Mouse (Mus musculus) megakaryocyte progenitor cell, adult 5-6 weeks (primary cell): ENCODE measurements around the gene Etfa. TPM values are rescaled to one million over a fixed set of nuclear protein-coding genes. Genes with fewer than 3 reads are reported as not detected.
A peak's percentile ranks its signal among the peaks of the same experiment; 100 is the strongest.

Experiments used
- ATAC-seq: replicated peaks from 2 replicates; pipeline ENCODE4 v1.8.0; 2016; ENCODE audit warnings: mild to moderate bottlenecking, moderate TSS enrichment, inconsistent platforms; ENCODE audit not compliant: poor library complexity
- total RNA-seq, 2 experiments: library from RNA; stranded (forward) in 1 of 2; stranded (reverse) in 1 of 2; fragments of 157-497, 149-512 nt in 1 of 2; fragments of 200-1000 nt in 1 of 2; gene quantifications; 2 replicates each; pipeline versions ENCODE4 v1.2.3 to v1.2.4; 2015 to 2017

Etfa gene
- total RNA-seq (2015) = 151 and 155 TPM in 2 replicates
- 58.1 and 83.2 TPM in 2 replicates for total RNA-seq (2017)

DNA sequence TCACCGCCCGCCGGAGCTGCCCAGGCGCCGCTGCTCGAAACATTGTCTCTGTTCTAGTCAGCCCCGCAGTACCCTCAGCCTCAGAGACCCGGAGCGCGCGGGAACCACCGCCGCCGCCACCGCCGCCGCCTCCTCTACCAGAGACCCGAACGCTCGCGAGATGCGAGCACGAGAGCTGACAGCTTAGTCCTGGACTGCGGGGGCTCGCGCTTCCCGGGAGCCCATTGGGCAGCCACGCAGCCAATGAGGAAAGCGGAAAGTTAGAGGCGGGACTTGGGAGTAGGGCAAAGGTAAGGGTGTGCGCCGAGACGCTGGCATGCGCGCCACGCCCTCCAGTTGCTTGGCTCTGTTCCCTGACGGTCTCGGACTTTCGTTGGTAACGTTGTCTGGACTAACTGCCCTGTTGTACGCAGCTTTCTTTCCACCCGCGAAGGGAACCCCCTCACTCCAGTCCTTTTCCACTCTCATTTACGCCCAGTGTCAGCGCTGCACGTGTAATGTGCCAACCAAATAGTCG is at the start of gene Etfa:
Gene Etfa, minus strand, starts transcription at position 217 of the 517 bp plus-strand sequence.
- ATAC-seq = peak; percentile 98

DNA sequence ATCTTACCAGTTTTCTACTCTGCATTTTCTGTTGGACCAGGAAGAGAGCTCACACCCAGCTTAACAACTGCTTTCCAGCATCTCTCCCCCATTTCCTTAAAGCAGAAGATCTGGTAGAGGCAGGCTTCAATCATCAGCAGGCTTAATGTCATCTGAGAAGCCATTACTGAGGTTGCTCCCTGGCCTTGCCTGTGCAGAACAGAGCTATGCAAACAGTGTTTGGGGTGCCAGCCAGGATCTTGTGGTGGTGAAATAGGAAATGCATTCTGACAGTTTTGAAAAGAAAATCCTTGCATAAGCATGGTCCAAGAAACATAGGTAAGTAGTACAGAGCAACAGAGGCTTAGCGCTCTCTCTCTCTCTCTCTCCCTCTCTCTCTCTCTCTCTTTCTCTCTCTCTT is 48.9 kb upstream of the Etfa start:
- no peak for ATAC-seq

DNA sequence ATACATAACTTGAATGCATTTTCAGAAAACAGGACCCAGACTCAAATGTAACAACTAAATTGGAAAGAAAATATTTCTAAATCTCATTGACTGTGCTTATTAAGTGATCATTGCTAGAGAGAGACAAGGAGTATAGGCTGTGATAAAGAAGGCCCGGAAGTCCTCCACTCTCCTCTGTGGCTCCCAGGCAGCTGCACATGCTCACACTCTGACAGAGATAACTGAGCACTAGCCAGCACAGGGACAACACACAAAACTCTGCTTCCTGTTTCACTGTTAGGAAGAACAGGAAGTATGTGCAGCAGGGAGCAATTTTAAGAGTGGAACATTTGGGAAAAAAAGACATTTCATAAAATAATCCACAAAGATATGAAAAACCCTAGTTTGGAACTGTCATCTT is 42.9 kb upstream of the Etfa start:
- ATAC-seq = no peak

DNA sequence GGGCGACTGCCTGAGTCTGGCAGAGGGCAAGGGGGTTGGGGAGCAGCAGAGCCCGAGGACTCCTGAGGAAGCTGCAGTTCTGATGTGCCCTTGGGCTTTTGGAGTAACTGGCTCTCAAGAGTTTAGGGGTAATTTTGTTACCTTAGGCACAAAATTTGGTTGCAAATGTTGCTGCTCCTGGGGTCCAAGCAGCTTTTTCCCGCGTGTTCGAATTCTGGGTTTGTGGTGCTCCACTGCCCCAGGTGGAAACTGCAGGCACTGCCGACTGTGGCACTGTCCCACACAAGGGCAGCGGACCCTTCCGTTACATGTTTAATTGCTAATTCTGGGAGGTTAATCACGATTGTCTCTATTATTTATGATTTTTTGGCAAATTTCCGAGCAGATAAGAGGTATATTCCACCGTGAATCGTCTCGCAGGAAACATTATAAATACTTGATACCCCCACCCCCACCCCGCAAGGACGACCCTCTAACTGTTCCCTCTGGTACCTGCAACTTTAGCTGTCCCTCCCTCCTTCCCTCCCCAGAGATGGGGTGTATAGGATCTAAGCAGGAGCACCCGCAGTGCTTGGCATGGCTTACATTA is 37.4 kb upstream of the Etfa start:
- no peak; the same call in 1 of the 2 replicates for ATAC-seq

DNA sequence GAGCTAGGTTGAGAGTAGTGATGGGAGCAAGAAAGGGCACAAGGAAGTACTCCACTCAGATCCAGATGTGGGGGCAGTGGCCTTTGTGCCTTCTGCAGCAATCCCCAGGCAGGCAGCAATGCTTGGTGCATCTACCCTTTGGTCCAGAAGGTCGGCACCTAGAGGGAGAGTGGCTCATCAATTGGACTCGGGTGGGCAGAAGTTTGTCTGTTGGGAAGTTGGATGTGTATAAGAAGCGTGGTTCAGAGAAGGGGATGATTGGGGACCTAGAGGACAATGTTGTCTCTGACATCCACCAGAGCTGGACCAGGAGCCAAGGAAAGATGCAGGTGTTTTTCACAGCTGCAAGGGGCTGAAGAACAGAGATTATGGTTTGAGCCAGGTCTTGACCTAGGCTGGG is 36.8 kb upstream of the Etfa start:
- no peak for ATAC-seq

DNA sequence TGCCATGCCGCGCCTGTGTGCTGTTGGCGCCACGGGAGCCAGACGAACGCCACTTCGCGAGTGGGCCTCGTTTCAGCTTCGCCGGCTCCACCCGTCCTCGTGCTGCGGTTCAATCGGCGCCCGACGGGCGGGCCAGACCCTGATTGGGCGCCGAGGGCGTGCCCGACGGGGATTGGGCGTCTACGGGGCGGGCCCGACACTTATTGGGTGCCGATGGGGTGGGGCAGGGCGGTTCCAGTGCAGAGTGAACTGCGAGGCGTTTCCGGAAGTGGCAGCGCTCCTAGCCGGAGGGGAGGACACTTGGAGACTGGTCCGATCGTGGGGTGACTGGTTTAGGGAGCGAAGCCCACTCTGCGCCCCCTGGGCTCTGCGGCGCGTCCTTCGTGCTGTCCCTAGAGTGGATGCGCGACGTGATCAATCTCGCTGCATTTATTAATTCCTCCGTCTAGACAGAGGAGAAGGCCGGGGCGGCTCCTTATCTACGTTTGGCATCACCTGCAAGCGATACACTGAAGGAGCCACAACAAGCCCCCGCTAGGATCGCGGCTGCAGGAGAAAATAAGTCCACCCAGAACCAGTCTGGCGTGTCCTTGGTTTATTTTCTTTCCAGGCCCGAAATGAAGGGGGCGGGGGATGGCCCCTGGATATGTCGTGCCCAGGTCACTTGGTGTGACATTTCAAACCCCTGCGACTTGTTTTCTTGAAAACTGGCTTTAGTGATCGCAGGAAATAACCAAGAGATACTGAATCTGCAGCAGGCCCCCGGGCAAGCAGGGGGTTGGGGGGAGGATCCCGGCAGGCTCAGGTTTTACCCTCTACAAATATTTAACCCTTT is 34.4 kb upstream of the Etfa start:
- ATAC-seq = peak; percentile 45

DNA sequence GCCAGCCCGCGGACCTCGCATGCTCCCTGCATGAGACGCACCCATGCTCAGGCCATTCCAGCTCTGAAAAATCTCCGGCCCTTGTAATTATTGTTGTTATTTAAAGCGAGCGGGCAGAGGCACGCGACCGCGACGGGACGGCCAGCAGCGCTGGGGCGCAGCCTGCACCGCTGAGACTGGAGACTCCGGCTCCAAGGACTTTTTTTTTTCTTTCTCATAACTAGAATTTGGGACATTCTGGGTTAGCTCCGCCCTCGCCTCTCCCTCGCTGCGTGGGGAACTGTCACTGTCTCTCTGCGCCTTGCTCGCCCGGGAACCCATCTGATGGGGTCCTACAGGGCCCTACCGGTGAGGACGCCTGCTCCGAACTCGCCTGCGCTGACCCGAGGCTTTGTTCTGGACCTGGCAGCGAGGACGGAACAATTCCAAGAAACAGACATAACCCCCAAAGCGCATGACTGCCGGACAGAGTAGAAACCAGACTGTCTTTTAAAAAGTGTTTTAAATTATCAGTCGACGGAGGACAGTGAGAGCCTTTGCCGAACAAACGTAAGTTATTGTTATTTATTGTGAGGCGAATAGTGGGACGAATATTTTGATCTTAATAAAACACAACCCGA is 33.6 kb upstream of the Etfa start:
- ATAC-seq = no peak

DNA sequence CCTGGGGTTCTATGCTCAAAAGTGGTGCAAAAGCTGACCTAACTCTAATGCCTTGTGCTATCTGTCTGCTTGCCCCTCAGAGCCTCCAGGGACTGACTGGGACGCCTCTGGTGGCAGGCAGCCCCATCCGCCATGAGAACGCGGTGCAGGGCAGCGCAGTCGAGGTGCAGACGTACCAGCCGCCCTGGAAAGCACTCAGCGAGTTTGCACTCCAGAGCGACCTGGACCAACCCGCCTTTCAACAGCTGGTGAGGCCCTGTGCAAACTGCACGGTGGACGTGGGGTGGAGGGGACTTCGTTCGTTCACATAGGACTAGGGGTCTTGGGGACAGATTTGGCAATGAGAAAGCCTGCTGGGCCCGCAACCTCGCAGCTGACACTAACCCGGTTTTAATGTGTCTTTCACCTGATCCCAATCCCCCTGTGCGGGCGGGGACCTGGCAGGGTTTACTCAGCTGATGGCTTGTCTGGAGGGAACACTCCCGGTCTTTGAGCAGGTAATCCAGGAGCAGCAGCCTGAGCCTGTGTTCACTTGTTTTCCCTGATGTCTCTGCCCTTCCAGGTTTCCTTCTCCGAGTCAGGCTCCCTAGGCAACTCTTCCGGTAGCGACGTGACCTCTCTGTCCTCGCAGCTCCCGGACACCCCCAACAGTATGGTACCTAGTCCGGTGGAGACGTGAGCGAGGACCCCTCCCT is 33.0 kb upstream of the Etfa start:
- ATAC-seq = peak; percentile 13; the same call in 1 of the 2 replicates

DNA sequence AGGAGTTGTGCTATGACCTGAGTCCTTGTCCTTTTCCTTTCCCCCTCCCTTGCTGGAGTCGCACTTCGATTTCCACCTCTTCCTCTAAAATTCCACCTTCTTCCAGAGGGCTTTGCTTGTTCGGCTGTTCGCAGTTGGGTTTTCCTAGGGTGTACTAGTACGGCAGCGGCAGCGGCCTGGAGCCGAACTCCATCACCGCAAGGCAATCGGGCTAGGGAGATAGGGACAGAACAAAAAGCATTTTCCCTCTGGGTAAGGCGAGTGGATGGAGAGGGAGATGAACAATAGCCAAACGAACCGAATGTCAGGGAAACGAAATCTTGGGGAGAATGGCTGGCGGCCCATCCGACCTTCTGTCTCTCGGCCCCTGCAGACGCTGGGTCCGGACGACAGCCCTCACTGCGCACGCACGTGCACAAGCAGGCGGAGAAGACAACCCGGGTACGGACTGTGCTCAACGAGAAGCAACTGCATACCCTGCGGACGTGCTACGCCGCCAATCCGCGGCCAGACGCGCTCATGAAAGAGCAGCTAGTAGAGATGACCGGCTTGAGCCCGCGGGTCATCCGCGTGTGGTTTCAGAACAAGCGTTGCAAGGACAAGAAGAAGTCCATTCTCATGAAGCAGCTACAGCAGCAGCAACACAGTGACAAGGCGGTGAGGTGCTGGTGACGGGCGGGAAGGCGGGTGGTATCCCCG is 31.8 kb upstream of the Etfa start:
- no peak for ATAC-seq

DNA sequence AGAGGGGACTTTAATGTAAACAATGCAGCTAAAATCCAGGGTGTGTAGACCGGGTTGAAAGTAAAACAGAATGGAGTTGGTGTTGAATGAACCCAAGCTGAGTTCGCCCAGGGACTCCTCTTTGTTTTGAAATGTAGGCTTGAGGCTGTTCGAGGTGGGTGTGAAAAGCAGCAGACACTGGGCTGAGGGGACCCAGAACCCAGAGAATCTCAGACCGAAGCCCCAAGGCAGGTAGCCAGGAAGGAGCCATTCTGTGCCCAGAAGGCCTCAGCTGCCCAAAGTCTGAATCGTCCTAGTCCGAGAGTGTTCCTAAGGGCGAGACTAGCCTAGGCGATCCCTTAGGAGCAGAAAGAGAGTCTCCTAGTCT is 31.3 kb upstream of the Etfa start:
- no peak for ATAC-seq

DNA sequence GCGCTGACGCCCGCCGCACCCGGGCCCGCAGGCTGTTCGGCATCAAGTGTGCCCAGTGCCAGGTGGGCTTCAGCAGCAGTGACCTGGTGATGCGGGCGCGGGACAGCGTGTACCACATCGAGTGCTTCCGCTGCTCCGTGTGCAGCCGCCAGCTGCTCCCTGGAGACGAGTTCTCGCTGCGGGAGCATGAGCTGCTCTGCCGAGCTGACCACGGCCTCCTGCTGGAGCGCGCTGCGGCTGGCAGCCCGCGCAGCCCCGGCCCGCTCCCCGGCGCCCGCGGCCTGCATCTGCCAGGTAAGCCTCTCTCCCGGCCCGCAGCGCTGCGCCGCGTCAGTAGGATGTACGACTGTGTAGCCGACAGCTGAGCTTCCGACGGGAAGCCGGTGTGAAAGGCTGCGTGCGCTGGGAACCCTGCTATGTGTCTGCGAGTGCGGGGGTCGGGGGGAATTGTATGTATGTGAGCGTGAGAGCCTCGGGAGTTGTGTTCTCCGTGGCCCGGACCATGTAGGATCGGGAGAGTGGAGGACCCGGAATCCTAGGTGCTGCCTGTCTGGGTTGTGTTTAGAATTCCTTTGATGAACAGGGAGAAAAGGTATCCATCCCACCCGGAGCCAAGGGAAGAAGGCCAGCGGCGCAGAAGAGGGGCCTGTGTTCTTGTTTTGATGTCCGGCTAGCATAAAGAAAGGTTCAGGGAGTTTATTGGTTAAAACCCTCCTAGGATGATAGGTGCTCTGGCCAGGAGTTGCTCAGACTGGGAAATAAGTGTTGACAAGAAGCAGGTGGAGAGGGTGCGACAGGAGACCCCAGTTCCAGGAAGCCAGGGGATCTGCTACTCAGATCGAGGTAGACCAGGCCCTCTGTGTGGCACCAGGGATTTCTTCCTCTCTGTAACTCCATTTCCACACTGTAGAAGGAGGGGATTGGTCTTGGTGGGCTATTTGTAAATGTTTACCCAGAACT is 30.6 kb upstream of the Etfa start:
- no peak for ATAC-seq

DNA sequence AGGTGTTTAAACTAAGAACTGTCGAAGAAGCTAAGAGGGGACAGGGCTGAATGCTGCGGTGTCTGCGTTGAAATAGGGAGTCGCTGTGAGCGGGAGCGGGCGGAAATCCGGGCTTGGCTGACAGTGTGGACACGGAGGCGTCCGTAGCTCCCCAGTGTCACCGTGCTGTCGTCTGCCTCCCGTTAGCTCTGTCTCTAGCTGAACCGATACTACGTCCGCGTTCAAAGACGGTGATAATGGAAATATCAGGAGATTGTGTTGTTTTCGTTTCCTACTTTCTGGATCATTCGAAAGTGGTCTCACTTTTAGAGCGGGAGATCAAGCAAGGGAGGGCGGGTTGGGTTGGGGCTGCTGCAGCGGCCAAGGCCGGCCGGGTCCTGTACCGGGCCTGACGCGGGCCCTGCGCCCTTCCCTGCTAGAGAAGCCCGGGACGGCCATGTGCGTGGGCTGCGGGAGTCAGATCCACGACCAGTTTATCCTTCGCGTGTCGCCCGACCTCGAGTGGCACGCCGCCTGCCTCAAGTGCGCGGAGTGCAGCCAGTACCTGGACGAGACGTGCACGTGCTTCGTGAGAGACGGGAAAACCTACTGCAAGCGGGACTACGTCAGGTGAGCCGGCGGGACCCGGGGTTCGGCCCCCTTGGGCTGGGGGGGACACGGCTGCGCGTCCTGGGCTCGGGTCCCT is 29.8 kb upstream of the Etfa start:
- no peak for ATAC-seq

DNA sequence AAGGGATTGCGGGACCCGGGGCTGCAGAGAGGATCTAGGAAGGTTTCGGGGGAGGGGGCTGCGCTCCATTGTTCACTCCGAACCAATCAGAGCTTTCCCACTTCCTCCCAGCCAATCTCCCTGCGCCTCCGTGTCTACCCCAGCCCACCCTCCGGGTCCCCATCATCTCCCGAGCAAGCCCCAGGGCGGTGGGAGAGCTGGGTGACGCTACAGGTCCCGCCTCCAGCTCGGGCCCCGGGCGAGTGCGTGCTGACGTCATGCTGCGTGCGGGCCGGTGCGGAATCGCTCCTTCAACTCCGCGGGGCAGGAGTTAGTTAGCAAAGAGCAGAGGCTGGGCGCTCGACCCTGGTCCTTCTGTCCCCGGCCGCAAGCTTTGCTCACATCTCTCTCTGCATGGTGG is 28.8 kb upstream of the Etfa start:
- ATAC-seq = peak; percentile 26; the same call in 1 of the 2 replicates

DNA sequence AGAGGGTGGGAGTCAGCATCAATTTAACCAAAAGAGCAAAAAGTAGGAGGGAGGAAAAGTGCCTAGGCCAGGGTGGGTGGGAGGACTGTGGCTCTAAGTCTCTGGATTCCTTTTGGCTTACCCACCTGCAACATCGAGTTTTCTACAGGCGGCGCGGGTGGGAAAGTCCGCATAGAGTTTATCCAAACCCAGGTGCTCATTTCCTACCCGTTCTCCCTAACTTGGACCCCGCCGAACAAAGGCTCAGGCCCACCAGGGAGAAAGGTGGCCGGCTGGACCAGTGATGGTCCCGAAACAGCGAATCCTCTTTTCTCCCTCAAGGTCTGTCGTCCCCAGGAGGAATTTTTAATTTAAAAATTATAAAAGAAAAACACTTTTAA is 28.3 kb upstream of the Etfa start:
- ATAC-seq = no peak

DNA sequence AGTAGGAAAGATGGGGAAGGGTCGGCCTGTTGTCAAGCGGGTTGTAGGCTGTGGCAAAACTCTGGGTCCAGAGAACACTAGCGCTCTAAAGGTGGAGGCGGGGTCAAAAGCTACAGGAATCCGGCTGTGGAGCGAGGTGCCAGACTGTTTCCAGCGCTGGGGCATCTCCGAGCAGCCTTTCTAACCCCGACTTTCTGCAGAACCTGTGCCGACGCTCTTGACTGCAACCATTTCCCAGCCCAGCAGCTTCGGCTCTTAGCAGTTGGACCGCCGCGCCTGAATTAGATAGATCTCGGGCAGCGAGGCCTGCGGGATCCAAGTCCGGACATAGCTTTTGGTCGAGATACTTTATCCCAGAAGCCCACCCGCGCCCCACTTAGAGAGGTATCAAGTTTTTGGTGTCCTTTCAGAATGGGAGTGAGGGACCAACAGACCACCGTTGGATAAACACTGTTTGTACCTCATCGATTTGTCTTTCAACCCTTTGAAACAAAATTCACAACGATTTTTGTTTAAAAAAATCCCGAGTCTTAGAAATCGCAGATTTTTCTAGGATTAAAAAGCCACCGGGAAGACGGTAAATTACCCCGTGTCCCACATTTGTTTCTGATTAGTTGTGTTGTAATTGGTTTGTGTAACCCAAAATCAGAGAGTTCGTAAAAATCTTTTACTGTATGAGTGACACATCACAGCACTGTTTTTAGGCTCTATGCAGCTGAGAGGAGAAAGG is 27.8 kb upstream of the Etfa start:
- no peak for ATAC-seq

DNA sequence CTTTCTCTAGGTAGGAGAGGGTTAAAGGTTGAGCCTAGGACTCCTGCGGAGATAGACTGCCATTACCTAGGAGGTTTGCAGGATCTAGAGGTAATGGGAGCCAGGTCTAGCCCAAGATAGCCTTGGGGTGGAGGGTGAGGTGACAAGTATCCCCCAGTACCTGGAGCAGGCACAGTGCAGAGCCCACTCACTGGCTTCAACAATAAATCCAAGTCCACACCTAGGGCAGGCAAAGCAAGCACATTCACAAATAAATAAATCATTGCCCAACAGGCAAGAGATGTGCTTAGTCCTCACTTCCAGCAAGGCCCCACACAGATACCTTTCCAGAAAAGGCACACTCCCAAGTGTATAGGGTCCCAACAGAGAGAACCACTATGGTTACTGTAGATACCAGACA is 27.0 kb upstream of the Etfa start:
- no peak for ATAC-seq

DNA sequence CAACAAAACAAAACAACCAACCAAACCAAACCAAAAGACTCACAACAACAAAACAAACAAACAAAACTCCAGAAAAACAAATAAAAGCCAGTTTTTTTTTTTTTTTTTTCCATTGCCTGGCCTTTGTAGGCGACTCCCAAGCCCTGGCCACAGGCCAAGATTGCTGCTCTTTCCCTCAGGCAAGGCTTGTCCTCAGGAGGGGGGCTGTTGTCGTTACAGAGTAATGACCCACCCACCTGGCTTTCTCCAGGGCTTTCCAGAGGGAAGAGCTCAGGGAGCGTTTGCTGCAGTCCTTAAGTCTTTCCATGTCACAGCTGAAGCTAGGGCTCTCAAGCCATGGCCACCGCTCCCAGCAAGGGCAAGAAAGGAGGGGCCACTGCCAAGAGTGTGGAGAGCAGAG is 26.3 kb upstream of the Etfa start, which contains the start of gene Isl2:
Gene Isl2, plus strand, starts transcription at position 296 of the 400 bp plus-strand sequence.
- ATAC-seq = no peak

DNA sequence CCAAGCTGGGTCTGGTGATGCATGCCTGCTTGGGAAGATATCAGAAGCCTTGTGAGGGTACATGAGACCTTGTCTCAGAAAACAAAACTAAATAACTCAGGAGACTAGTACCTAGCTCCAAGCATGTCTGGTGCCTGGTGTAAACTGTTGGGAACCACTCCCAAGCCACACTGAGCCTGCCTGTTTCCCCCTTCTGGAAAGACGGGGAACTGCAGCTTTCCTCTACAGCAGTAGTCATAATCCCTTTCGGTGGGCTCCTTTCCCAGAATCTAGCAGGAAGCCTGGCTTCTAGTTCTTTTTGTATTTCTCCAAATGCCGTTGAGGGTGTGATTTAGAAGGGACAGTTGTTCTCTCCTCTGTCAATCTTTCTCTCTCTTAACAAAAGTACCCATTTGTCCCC is 23.9 kb upstream of the Etfa start:
- ATAC-seq = peak; percentile 73
